In the genomic region with DNA sequence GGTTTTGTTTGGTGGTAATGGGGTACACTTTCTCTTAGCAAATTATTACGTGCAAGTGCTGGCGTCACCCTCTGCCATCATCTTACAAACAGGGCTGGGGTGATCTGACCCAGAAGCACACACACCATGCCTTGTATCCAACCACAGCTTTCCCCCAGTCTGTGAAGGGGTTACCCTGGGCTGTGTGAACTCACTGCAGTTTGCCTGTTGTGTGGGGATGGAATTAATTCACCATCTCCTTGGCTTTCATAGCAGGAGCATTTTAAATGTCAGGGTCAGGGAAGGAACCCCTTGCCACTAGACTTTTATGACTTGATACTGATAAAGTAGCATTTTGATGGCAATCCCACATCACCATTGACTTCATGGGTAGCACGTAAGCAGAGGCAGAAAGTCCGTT, we compare ENCODE assay signal across 23 mouse cellular contexts.
"Had no signal": no experiment of that assay in that cellular context is flagged by ENCODE, and none has a peak within 500 bp of the region (broad histone marks: within the 10 kb centered on the region; RNA-seq: fewer than 3 reads in every experiment).

No protein-coding gene starts in this region.

- H3K9ac ChIP-seq: intestine, embryonic 15.5 days; limb, embryonic 12.5 days; limb, embryonic 15.5 days; lung, embryonic 15.5 days; midbrain, embryonic 13.5 days; neural tube, embryonic 13.5 days; stomach, embryonic 15.5 days had no signal

- DNase-seq: kidney, adult 11 months; kidney, adult 9 months; layer of hippocampus, postnatal 36 days; left cerebral cortex, postnatal 4 days; lung, adult 18-20 months; lung, postnatal 10 days; lung, postnatal 36 days; retina, postnatal 1 day; right cerebral cortex, postnatal 25 days; spleen, adult 18-20 months; thymus, postnatal 25 days had no signal

- H3K9me3 ChIP-seq: intestine, embryonic 15.5 days; limb, embryonic 12.5 days; limb, embryonic 15.5 days; lung, embryonic 15.5 days; megakaryocyte, embryonic 14.5 days; midbrain, embryonic 10.5 days; midbrain, embryonic 13.5 days; neural tube, embryonic 13.5 days; stomach, embryonic 15.5 days had no signal

- H3K27me3 ChIP-seq: intestine, embryonic 15.5 days; limb, embryonic 12.5 days; limb, embryonic 15.5 days; lung, embryonic 15.5 days; megakaryocyte, embryonic 14.5 days; midbrain, embryonic 13.5 days; neural tube, embryonic 13.5 days; stomach, embryonic 15.5 days had no signal

- H3K27ac ChIP-seq: intestine, embryonic 15.5 days; left cerebral cortex, adult 2 months; limb, embryonic 12.5 days; limb, embryonic 15.5 days; lung, embryonic 15.5 days; midbrain, embryonic 13.5 days; neural tube, embryonic 13.5 days; stomach, embryonic 15.5 days had no signal

- H3K4me2 ChIP-seq: intestine, embryonic 15.5 days; limb, embryonic 12.5 days; limb, embryonic 15.5 days; lung, embryonic 15.5 days; midbrain, embryonic 13.5 days; neural tube, embryonic 13.5 days; stomach, embryonic 15.5 days had no signal

- H3K4me3 ChIP-seq: intestine, embryonic 15.5 days; left cerebral cortex, adult 2 months; limb, embryonic 12.5 days; limb, embryonic 15.5 days; lung, embryonic 15.5 days; midbrain, embryonic 10.5 days; midbrain, embryonic 13.5 days; myocyte; neural tube, embryonic 13.5 days; stomach, embryonic 15.5 days had no signal

- ATAC-seq: intestine, embryonic 15.5 days; midbrain, embryonic 13.5 days; midbrain, embryonic 16.5 days had no signal

- H3K36me3 ChIP-seq: intestine, embryonic 15.5 days; lung, embryonic 15.5 days; stomach, embryonic 15.5 days had no signal
